Mouse (Mus musculus) cerebellum, adult 11-12 months (tissue): ENCODE measurements around the gene Unc13c.

Source experiments
- DNase-seq: peaks from one replicate; pipeline ENCODE4 v3.0.0; 2022

Unc13c gene

DNA sequence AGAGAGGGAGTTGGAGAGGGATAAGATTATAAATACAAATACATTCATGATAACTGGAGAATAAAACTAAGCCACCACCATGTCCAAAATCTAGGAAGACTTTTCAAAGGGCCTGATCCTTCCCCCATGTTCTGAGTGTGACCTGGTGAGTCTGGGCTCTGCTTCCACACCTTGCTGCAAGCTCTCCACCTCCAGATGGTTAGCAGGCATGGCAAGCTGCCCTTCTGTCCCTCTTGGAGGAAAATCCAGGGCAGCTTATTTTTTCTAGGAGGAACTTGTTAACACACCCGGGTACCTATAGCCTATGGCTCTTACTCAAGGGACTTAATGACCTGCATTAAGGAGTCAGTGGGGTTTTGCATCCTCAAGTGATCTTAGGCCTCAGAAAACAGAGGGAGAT lies 364.8 kb downstream of the Unc13c start:
- peak; percentile 75 for DNase-seq

DNA sequence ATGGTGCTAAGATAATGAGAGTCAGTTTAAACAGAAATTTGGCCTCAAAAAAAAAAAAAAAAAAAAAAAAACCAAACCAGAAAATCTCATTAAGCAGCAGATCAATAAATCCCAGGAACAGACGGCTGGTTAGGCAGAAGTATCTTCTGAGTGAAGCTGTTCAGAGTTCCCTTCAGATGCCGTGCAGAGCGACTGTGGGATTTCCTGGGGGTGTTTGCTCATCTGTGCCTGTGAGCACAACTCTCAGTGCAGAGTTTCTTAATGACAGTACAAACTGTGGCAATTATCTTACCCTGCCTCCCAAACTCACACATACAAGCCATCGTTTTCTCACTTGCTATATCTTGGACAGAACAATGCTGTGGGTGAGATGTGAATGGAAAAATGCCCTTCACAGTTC lies 403.2 kb downstream of the Unc13c start:
- DNase-seq: no peak

DNA sequence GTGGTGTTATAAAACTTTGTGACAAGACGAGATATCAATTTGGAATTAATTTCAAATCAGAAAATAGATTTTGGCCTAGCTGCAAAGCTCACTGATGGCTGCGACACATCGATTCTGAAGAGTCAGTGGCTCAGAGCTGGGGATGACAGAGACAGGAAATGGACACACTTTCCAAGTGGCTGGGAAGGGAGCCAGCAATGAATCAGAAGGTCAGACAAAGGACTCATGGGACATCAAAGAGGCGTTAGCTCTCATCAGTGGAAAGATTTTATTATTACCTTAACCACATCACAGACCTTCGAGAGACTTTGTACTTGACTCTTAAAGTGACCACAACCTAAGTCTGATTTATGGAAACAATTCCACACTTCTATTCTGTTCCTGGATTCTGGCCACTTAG lies 408.7 kb downstream of the Unc13c start:
- DNase-seq: peak; percentile 36

DNA sequence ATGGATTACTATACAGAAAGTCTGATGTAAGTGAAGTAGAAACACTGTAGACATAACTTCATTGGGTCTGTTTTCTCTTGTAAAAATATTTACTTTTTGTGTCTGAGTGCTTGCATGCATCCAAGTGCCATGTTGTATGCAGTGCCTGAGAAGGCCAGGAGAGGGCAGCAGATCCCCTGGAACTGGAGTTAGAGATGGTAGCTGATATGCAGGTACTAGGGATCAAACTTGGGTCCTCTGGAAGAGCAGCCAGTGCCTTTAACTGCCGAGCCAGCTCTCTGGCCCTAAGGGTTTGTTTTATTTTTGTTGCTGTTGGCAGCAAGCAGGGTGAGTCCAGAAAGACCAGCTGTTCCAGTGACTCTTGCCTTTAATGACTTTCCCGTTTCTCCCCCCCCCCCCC lies 411.0 kb downstream of the Unc13c start:
- DNase-seq: peak; percentile 50

DNA sequence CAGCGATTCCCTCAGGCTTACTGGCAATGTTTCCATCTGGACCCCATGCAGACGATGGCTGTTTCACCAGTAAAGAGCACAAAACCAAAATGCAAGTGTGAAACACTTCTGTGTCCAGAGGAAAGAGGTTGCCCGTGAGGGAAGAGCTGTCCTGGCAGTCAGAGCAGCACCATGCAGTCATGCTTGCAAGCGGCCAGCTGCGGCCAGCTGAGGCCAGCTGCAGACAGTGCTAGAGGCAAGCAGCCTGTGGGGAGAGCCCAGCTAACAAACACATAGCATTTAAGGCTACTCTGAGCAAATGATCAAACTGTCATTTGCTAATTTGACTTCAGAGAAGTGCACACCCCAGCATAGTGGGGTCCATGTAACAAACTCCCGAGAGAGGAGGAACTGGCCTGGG lies 413.4 kb downstream of the Unc13c start:
- DNase-seq: no peak

DNA sequence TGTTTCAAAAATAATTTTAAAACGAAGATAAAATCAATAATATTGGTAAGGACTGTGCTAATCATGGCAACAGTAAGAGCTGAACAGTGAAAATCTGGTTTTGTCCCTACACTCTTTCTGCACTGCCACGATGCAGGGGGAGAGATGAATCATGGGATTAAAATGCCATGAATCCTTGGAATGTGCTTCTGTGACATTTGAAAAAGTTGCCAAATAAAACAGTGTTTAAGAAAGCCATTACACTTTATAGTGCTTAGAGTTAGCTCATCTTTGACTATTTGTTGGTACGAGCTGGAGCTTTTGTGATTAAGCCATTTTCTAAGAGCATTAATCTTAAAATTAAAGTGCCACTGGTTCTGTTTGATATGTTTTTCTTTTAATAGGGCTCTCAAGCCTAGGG lies 496.2 kb downstream of the Unc13c start:
- no peak for DNase-seq

DNA sequence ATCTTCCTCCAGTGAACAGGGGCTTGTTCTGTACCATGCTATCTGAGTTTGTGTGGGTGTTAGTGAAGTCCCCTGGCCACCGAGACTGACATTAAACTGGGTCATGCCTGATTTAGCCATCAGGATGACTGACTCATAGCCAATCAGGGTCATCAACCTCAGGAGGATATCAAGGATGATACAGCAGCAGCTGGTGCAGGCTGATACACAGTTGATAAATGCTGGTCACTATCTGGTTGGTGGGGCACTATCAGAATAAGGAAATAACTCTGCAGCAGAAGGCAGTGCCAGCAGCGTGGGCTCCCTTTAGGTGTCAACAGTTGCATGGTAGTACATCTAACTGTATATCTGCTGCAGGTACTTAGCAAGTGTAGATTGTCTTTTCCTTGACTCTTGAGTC lies 506.7 kb downstream of the Unc13c start:
- no peak for DNase-seq

DNA sequence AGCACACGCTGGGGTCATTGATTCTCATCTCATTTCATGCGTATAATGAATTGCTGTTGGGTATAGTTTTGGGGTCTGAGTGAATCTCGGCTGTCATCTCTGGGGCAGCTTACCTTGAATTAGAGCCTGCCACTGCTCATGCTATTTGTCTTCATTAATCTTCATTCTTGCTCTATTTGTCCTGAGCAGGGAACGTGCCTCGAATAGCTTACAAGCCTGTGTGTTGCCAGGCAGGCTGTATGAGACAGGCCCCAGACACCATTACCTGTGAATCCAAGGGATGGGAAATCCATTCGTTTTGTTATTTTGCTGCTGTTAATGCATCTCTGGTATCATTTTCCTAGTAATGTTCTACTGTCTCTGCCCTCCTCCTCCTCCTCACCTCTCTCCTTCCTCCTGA lies 518.8 kb downstream of the Unc13c start:
- DNase-seq: no peak

DNA sequence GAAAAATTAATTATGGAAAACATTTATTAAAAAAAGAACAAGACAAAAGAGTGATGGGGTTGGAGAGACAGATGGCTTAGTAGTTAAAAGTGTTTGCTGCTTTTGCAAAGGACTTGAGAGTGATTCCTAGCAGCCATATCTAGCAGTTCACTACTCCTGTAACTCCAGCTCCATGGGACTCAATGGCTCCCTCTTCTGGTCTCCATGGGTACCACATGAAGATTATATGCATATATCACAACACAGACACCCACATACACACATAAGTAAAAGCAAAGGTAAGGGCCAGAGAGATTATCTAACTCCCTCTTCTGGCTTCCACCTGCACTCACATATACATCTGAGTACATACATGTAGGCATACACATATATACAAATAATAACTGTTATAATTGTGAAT lies 519.5 kb downstream of the Unc13c start:
- DNase-seq: no peak

DNA sequence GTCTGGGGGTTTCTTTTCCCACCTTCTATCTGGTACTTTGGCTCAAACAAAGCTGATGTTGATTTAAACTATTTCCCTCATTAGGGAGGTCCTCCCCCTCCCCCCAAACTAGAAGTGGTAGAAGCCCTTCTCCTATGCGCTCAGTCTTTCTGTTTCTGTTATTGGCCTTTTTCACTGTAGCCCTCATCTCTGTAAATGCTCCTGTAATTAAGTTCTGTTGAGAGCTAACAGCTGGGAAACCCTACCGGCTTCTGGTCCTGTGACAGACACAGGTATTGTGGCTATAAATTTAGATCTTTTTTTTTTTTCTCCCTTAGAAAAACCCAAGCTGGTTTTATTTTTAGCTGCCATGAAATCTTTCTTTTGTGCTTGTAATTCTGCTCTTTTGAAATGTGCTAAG lies 536.8 kb downstream of the Unc13c start:
- no peak for DNase-seq
